In the genomic region with DNA sequence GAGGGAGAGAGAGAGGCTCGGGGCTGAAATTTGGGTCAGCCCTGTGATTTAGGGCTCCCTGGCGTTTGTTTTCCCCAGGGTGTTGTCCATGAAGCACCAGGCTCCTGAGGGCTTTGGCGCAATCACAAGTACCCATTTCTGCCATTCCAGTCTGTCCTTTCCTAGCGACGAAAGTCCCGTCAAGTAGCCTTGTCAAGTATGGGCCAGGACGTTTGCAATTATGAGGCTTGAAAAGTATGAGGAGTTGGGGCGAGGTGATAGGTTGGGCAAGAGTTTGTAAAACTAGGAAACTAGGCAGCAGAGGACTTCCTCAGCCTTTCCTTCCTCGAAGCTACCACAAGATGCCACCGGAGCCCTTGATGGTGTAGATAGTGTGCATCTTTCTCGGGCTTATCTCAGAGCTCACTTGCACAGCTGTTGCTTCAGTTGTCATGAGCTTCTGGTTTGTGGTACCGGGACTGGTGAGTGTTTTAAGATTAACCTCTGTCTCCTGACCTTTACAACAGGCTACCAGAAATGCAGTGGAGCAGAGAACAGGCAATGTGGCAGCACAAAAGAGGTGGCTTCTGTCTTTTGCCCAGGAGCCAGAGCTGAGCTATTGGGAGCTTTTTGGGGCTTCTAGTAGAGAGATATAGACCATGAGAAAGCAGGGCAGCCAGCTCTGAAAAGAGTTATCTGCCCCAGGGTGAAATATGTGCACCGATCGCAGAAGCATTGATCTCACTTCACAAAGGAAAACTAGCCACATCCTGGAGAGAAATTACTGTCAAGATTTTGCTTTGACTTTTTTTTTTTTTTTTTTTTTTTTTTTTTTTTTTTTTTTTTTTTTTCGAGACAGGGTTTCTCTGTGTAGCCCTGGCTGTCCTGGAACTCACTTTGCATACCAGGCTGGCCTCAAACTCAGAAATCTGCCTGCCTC, we compare ENCODE assay signal across 8 mouse cellular contexts. TPM values are rescaled to one million over a fixed set of nuclear protein-coding genes. Genes with fewer than 3 reads are reported as not detected.
DNase-seq lines count a peak whose midpoint lies in the region; ATAC-seq lines count a peak whose summit lies in the region.

No protein-coding gene starts in this region.

- peak; percentile 43 to 51 for ATAC-seq in hematopoietic stem cell, adult 5-6 weeks (replicated peaks in 1 of 2; ENCODE audit: insufficient read depth in 1 of 2, low FRiP score in 2 of 2, low TSS enrichment in 1 of 2, low read depth in 1 of 2, poor library complexity in 2 of 2, severe bottlenecking in 2 of 2)
- ATAC-seq in midbrain, embryonic 16.5 days = no peak

- H3K4me3 ChIP-seq in midbrain, embryonic 16.5 days (ENCODE audit: low read depth, low read length) = peak overlapping the region; percentile 75

- H3K4me2 ChIP-seq in midbrain, embryonic 16.5 days (ENCODE audit: low read length) = peak overlapping the region; percentile 98

- H3K9me3 ChIP-seq in midbrain, embryonic 16.5 days (replicated peaks; ENCODE audit: control insufficient read depth, low read length, poor library complexity, severe bottlenecking) = no peaks in the 10 kb centered on the region

- no peaks in the 10 kb centered on the region for H3K27me3 ChIP-seq in midbrain, embryonic 16.5 days (ENCODE audit: control insufficient read depth, insufficient read depth, low read depth, low read length)

- H3K9ac ChIP-seq in midbrain, embryonic 16.5 days (ENCODE audit: low read depth, low read length) = peak overlapping the region; percentile 82

- WGBS in midbrain, embryonic 16.5 days = 17% methylated on average over 14 of the region's 15 CpGs

- 0 out of 2 replicates have a peak, but pooled peaks cover 3% of the 10 kb centered on the region for H3K36me3 ChIP-seq in midbrain, embryonic 16.5 days (ENCODE audit: control insufficient read depth, insufficient read depth, low read length)

- H3K27ac ChIP-seq in midbrain, embryonic 16.5 days (ENCODE audit: low read length) = no peak overlapping the region

- DNase-seq in adrenal gland, postnatal 10 days = peak; percentile 33
- DNase-seq in adrenal gland, adult (ENCODE audit: inconsistent age in 2 of 2, low spot score in 1 of 2) = no peak
- DNase-seq in brain, adult 2 months (ENCODE audit: low read depth, low spot score) = peak; percentile 22
- peak; percentile 78 for DNase-seq in liver
- no peak for DNase-seq in urinary bladder, adult 18-20 months (ENCODE audit: low spot score in 2 of 2)
- no peak for DNase-seq in adrenal gland, postnatal 36 days

- H3K4me1 ChIP-seq in midbrain, embryonic 16.5 days (ENCODE audit: control insufficient read depth, insufficient read depth, low read length) = peaks cover 14% of the 10 kb centered on the region

RNA-seq across cellular contexts. Expression of a gene that starts 10.9 kb away (rescaled TPM):
- 10 to 100 TPM; 20.4 to 25.4 TPM for total RNA-seq in adrenal gland, postnatal 10 days (2021)
- total RNA-seq in hematopoietic stem cell, adult 5-6 weeks (2017) = 33.5 and 42.3 TPM in 2 replicates
- 24.4 and 26.6 TPM in 2 replicates for polyA plus RNA-seq in midbrain, embryonic 16.5 days (2015; fragmentation: Nextera tagmentation; extraction: Ambion mirVana)
- 10 to 100 TPM; 15.9 to 21.0 TPM for total RNA-seq in adrenal gland, postnatal 36 days (2021)

RNA-seq across cellular contexts. Expression of a gene that starts 38.0 kb away (rescaled TPM):
- 10 to 100 TPM; 39.2 to 40.3 TPM for total RNA-seq in adrenal gland, postnatal 10 days (2021)
- total RNA-seq in hematopoietic stem cell, adult 5-6 weeks (2017) = 118 and 153 TPM in 2 replicates
- 98.1 and 106 TPM in 2 replicates for polyA plus RNA-seq in midbrain, embryonic 16.5 days (2015; fragmentation: Nextera tagmentation; extraction: Ambion mirVana)
- total RNA-seq in adrenal gland, postnatal 36 days (2021) = 10 to 100 TPM; 39.3 to 39.6 TPM

RNA-seq across cellular contexts. Expression of a gene that starts 49.4 kb away (rescaled TPM):
- total RNA-seq in adrenal gland, postnatal 10 days (2021) = 10 to 100 TPM; 24.0 to 24.7 TPM
- 24.5 and 35.9 TPM in 2 replicates for total RNA-seq in hematopoietic stem cell, adult 5-6 weeks (2017)
- 9.9 and 10.9 TPM in 2 replicates for polyA plus RNA-seq in midbrain, embryonic 16.5 days (2015; fragmentation: Nextera tagmentation; extraction: Ambion mirVana)
- 10 to 100 TPM; 21.7 to 26.6 TPM for total RNA-seq in adrenal gland, postnatal 36 days (2021)

RNA-seq across cellular contexts. Expression of a gene that starts 52.0 kb away (rescaled TPM):
- 10 to 100 TPM in 1 of 2 experiments, 1 to 10 TPM in 1; 9.5 to 15.8 TPM for total RNA-seq in adrenal gland, postnatal 10 days (2021)
- 9.7 and 15.5 TPM in 2 replicates for total RNA-seq in hematopoietic stem cell, adult 5-6 weeks (2017)
- polyA plus RNA-seq in midbrain, embryonic 16.5 days (2015; fragmentation: Nextera tagmentation; extraction: Ambion mirVana) = 1.5 and 1.7 TPM in 2 replicates
- 1 to 10 TPM; 8.1 to 9.0 TPM for total RNA-seq in adrenal gland, postnatal 36 days (2021)

RNA-seq across cellular contexts. Expression of a gene that starts 59.1 kb away (rescaled TPM):
- 10 to 100 TPM; 29.4 to 29.9 TPM for total RNA-seq in adrenal gland, postnatal 10 days (2021)
- total RNA-seq in hematopoietic stem cell, adult 5-6 weeks (2017) = 77.8 and 93.4 TPM in 2 replicates
- 39.8 and 43.8 TPM in 2 replicates for polyA plus RNA-seq in midbrain, embryonic 16.5 days (2015; fragmentation: Nextera tagmentation; extraction: Ambion mirVana)
- total RNA-seq in adrenal gland, postnatal 36 days (2021) = 10 to 100 TPM; 30.0 to 40.6 TPM

Comparison
In these comparisons a context has a peak if more than half of its experiments do, and no peak if none do; other contexts are left out.
1. DNase-seq: peak in adrenal gland, postnatal 10 days (single experiment), brain, adult 2 months (single experiment) and liver (single experiment); none in adrenal gland, adult (0 of 2), urinary bladder, adult 18-20 months (0 of 2) and adrenal gland, postnatal 36 days (0 of 2).